Mouse (Mus musculus) ES-E14 (cell line): ENCODE measurements around the gene Psmd13.

Experiments
- CHD2 ChIP-seq: IDR thresholded peaks from 2 replicates; pipeline ENCODE4 v1.6.1; 2014; ENCODE audit warnings: mild to moderate bottlenecking, low read depth, low read length, inconsistent platforms
- HCFC1 ChIP-seq: IDR thresholded peaks from 2 replicates; pipeline ENCODE4 v1.6.1; 2012; ENCODE audit warnings: low read length, inconsistent platforms, borderline replicate concordance; ENCODE audit not compliant: insufficient read depth
- MAFK ChIP-seq: IDR thresholded peaks from 2 replicates; pipeline ENCODE4 v1.6.1; 2014; ENCODE audit warnings: mild to moderate bottlenecking, low read depth, low read length, inconsistent platforms; ENCODE audit not compliant: insufficient read depth
- ZC3H11A ChIP-seq: IDR thresholded peaks from 2 replicates; pipeline ENCODE4 v1.6.1; 2012; ENCODE audit warnings: low read depth, mild to moderate bottlenecking, inconsistent platforms, low read length, borderline replicate concordance
- ZNF384 ChIP-seq: IDR thresholded peaks from 2 replicates; pipeline ENCODE4 v1.6.1; 2012; ENCODE audit warnings: low read depth, low read length, inconsistent platforms

DNA sequence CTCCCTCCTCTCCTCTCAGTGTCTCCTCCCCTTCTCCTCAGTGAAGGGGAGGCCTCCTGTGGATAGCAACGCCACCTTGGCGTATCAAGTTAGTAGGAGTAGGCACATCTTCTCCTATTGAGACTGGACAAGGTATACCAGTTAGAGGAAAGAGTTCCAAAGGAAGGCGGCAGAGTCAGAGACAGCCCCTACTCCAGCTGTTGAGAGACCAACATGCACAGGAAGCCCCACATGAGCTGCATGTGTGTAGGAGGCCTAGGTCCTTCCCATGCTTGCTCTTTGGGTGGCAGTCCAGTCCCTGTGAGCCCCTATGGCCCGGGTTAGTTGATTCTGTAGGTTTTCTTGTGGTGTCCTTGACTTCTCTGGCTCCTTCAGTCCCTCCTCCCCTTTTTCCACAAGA, 48.4 kb upstream of the Psmd13 start:
- TF ChIP-seq MAFK: no peak
- TF ChIP-seq CHD2: no peak
- TF ChIP-seq HCFC1: no peak
- TF ChIP-seq ZC3H11A: no peak
- no peak for TF ChIP-seq ZNF384
